Mouse (Mus musculus) layer of hippocampus, adult 9-10 months (tissue): ENCODE measurements at regions not wholly inside any gene's neighbourhood (a gene's known extent, or its start where the extent isn't known, plus 50 kb on each side); places are given as distances from the start of the nearest gene placed in this dataset.

Experiments
- DNase-seq: peaks from one replicate; pipeline ENCODE4 v3.0.0; 2022; ENCODE audit warnings: low spot score

GRCm38 (mm10) chr12:107658241-107658640 lies 169.8 kb downstream of the 3110018I06Rik start:
- DNase-seq, result no peak

GRCm38 (mm10) chr12:107658821-107659220 lies 170.4 kb downstream of the 3110018I06Rik start:
- no peak for DNase-seq

- no peak for DNase-seq
Measured at GRCm38 (mm10) chr12:107662624-107663023, 174.2 kb downstream of the 3110018I06Rik start.

- no peak for DNase-seq
Measured at GRCm38 (mm10) chr12:107667836-107668235, 179.4 kb downstream of the 3110018I06Rik start.

GRCm38 (mm10) chr12:107669046-107669445 lies 180.6 kb downstream of the 3110018I06Rik start:
- no peak for DNase-seq

- no peak for DNase-seq
Measured at GRCm38 (mm10) chr12:107669450-107669849, 181.0 kb downstream of the 3110018I06Rik start.

GRCm38 (mm10) chr12:107669910-107670309 lies 181.5 kb downstream of the 3110018I06Rik start:
- DNase-seq, result no peak

GRCm38 (mm10) chr12:107677076-107677475 lies 188.6 kb downstream of the 3110018I06Rik start:
- DNase-seq, result no peak

GRCm38 (mm10) chr12:107687447-107687846 lies 199.0 kb downstream of the 3110018I06Rik start:
- no peak for DNase-seq

GRCm38 (mm10) chr12:107689418-107689817 lies 201.0 kb downstream of the 3110018I06Rik start:
- no peak for DNase-seq

- DNase-seq, result no peak
Measured at GRCm38 (mm10) chr12:107690061-107690460, 201.6 kb downstream of the 3110018I06Rik start.

GRCm38 (mm10) chr12:107693693-107694092 lies 205.3 kb downstream of the 3110018I06Rik start:
- DNase-seq, result no peak

- DNase-seq, result no peak
Measured at GRCm38 (mm10) chr12:107695014-107695413, 206.6 kb downstream of the 3110018I06Rik start.

- no peak for DNase-seq
Measured at GRCm38 (mm10) chr12:107695438-107696267, 207.2 kb downstream of the 3110018I06Rik start.

- no peak for DNase-seq
Measured at GRCm38 (mm10) chr12:107700317-107700716, 211.9 kb downstream of the 3110018I06Rik start.

- DNase-seq, result no peak
Measured at GRCm38 (mm10) chr12:107700868-107701597, 212.6 kb downstream of the 3110018I06Rik start.

GRCm38 (mm10) chr12:107708812-107709211 lies 220.4 kb downstream of the 3110018I06Rik start:
- DNase-seq, result no peak

- no peak for DNase-seq
Measured at GRCm38 (mm10) chr12:107711017-107711416, 222.6 kb downstream of the 3110018I06Rik start.

- no peak for DNase-seq
Measured at GRCm38 (mm10) chr12:107711675-107712074, 223.2 kb downstream of the 3110018I06Rik start.

GRCm38 (mm10) chr12:107713191-107713590 lies 224.8 kb downstream of the 3110018I06Rik start:
- no peak for DNase-seq

GRCm38 (mm10) chr12:107714846-107715245 lies 226.4 kb downstream of the 3110018I06Rik start:
- no peak for DNase-seq

- DNase-seq, result no peak
Measured at GRCm38 (mm10) chr12:107715871-107716270, 227.4 kb downstream of the 3110018I06Rik start.

GRCm38 (mm10) chr12:107720941-107721340 lies 232.5 kb downstream of the 3110018I06Rik start:
- no peak for DNase-seq
